Mouse (Mus musculus): ENCODE data around the gene Metap1. TPM values are rescaled to one million over a fixed set of nuclear protein-coding genes. Genes with fewer than 3 reads are reported as not detected.
A peak's percentile ranks its signal among the peaks of the same experiment; 100 is the strongest.

Gene Metap1
- polyA plus RNA-seq, 1 experiment from 2014 or later: 64.6 TPM

DNA sequence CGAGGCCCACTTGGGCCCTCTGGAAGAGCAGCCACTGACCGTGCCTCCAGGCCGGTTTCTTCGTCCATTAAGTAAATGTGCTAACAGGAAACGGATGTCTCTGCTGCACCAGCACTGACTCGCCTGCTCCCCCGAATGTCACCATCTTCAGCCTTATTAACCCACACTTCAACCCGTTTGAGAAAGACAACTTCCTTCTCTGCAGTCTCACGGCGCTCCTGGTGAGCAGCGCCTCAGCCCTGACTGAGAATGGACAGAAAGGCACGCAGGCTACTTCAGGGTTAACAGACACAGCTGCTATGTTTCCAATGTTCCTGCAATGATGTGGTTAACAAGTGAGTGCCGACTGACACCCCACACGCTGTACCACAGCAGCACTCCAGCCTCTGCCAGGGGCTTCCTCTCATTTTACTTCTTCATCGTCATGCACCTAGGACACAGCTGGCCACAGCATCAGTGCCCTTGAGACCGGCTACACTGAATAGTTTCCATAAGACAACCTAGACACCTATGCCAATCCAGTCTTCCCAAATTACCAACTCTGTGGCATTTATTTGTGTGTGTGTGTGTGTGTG is 24.7 kb downstream of the Metap1 start:
- Histone ChIP-seq H3K36me3 (ENCODE audit: control insufficient read depth, insufficient read depth, low read length) (peaks cover 3% of the 10 kb centered on the region; the same call in 1 of the 2 replicates), H3K4me1 (replicated peaks; ENCODE audit: control insufficient read depth, insufficient read depth, low read length) (no peaks in the 10 kb centered on the region), H3K27ac (ENCODE audit: low read depth, low read length) (no peak overlapping the region), H3K27me3 (ENCODE audit: control insufficient read depth, insufficient read depth, low read length) (no peaks in the 10 kb centered on the region), H3K9ac (ENCODE audit: low read depth, low read length) (no peak overlapping the region), H3K9me3 (ENCODE audit: control insufficient read depth, low read length) (no peaks in the 10 kb centered on the region), H3K4me3 (ENCODE audit: low read depth, low read length) (no peak overlapping the region), H3K4me2 (replicated peaks; ENCODE audit: low read depth, low read length) (no peak overlapping the region)
- DNase-seq (ENCODE audit: low spot score) (no peak), ATAC-seq (ENCODE audit: low FRiP score) (no peak)
- 90% methylated on average over 16 of the region's 16 CpGs for WGBS

DNA sequence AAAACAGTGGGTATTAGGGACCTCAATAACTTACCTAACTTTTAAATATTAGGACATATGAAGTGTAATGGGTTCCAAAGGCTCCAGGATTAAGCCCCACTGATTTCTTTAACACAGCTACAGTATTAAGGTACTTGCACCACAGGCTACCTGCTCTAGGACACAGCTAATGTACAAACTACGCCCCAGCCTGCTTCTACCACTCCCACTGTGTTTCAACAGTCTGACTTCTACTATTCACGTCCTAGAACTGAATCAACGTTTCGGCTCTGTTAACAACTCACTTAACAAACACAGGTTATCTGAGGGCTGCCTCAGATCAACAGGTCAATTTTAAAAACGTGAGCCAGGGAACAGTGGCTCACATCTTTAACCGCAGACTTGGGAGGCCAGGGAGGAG is 25.5 kb downstream of the Metap1 start:
- Histone ChIP-seq H3K27me3 (ENCODE audit: control insufficient read depth, insufficient read depth, low read length) (no peaks in the 10 kb centered on the region), H3K4me1 (replicated peaks; ENCODE audit: control insufficient read depth, insufficient read depth, low read length) (no peaks in the 10 kb centered on the region), H3K36me3 (ENCODE audit: control insufficient read depth, insufficient read depth, low read length) (peaks cover 3% of the 10 kb centered on the region; the same call in 1 of the 2 replicates), H3K4me3 (ENCODE audit: low read depth, low read length) (no peak overlapping the region), H3K9me3 (ENCODE audit: control insufficient read depth, low read length) (no peaks in the 10 kb centered on the region), H3K9ac (ENCODE audit: low read depth, low read length) (no peak overlapping the region), H3K4me2 (replicated peaks; ENCODE audit: low read depth, low read length) (no peak overlapping the region), H3K27ac (ENCODE audit: low read depth, low read length) (no peak overlapping the region)
- WGBS: 92% methylated on average over 6 of the region's 6 CpGs
- DNase-seq (ENCODE audit: low spot score) (no peak), ATAC-seq (ENCODE audit: low FRiP score) (no peak)

DNA sequence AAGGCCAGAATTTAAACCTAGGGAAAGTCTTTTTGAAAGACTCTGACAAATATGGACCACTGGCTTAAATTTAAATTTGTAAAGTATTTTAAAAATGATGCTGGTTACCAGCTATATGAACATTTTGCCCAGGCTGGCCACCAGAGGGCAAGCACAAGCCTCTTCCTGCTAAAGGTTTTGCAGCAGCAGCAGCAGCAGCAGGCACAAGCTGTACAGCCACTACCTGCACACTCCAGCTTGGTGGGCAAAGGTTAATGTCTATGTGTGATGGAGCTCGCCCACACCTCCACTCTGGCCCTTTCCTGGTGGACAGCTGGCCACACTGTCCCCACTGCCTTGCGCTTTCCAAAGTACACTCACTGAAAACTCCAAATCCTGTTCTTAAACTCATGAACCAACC is 26.2 kb downstream of the Metap1 start:
- no peak overlapping the region for H3K4me3 ChIP-seq (ENCODE audit: low read depth, low read length)
- no peak overlapping the region for H3K9ac ChIP-seq (ENCODE audit: low read depth, low read length)
- H3K9me3 ChIP-seq (ENCODE audit: control insufficient read depth, low read length): no peaks in the 10 kb centered on the region
- H3K4me2 ChIP-seq (replicated peaks; ENCODE audit: low read depth, low read length): no peak overlapping the region
- no peak overlapping the region for H3K27ac ChIP-seq (ENCODE audit: low read depth, low read length)
- peak; percentile 56 for DNase-seq (ENCODE audit: low spot score)
- peaks cover 3% of the 10 kb centered on the region; the same call in 1 of the 2 replicates for H3K36me3 ChIP-seq (ENCODE audit: control insufficient read depth, insufficient read depth, low read length)
- no peak for ATAC-seq (ENCODE audit: low FRiP score)
- WGBS: 87% methylated on average over 2 of the region's 2 CpGs
- no peaks in the 10 kb centered on the region for H3K27me3 ChIP-seq (ENCODE audit: control insufficient read depth, insufficient read depth, low read length)
- no peaks in the 10 kb centered on the region for H3K4me1 ChIP-seq (replicated peaks; ENCODE audit: control insufficient read depth, insufficient read depth, low read length)

DNA sequence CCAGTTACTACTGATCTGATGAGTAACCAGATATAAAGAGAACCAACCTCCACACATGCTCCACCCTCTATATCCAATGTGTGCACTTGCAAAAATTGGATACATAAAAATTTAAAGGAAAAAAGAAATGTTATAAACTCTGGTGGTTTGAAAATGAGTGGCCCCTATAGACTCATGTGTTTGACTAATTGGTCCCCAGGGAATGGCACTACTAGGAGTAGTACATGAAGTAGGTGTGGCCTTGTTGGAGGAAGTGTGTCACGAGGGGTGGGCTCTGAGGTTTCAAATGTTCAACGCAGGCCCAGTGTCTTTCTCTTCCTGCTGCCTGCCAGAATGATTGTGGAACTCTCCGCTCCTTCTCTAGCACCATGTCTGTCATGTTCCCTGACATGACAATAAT is 27.5 kb downstream of the Metap1 start:
- Histone ChIP-seq H3K4me2 (replicated peaks; ENCODE audit: low read depth, low read length) (no peak overlapping the region), H3K27ac (ENCODE audit: low read depth, low read length) (no peak overlapping the region), H3K27me3 (ENCODE audit: control insufficient read depth, insufficient read depth, low read length) (no peaks in the 10 kb centered on the region), H3K9ac (ENCODE audit: low read depth, low read length) (no peak overlapping the region), H3K9me3 (ENCODE audit: control insufficient read depth, low read length) (no peaks in the 10 kb centered on the region), H3K4me3 (ENCODE audit: low read depth, low read length) (no peak overlapping the region), H3K4me1 (replicated peaks; ENCODE audit: control insufficient read depth, insufficient read depth, low read length) (no peaks in the 10 kb centered on the region), H3K36me3 (ENCODE audit: control insufficient read depth, insufficient read depth, low read length) (peaks cover 5% of the 10 kb centered on the region; the same call in 1 of the 2 replicates)
- no peak for DNase-seq (ENCODE audit: low spot score)
- 97% methylated on average over 3 of the region's 3 CpGs for WGBS
- no peak for ATAC-seq (ENCODE audit: low FRiP score)

DNA sequence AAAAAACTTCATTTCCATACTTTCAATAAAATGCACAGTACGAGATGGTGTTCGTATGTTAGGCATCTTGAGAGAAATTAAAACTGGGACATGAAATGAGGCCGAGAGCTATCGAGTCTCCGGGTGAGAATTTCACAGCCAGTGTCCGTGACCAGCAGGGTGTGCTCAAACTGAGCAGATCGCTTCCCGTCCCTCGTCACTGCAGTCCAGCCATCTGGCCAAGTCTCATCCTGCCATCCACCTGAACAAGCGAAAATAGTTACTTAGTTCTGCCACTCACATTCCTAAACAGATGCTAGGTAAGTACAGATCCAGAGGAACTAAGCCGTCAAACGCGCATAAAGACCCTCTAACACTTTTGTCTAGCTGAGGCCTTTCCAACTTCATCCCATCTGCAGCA is 29.1 kb downstream of the Metap1 start:
- H3K4me1 ChIP-seq (replicated peaks; ENCODE audit: control insufficient read depth, insufficient read depth, low read length): no peaks in the 10 kb centered on the region
- no peaks in the 10 kb centered on the region for H3K27me3 ChIP-seq (ENCODE audit: control insufficient read depth, insufficient read depth, low read length)
- no peak overlapping the region for H3K4me2 ChIP-seq (replicated peaks; ENCODE audit: low read depth, low read length)
- peaks cover 8% of the 10 kb centered on the region; the same call in 1 of the 2 replicates for H3K36me3 ChIP-seq (ENCODE audit: control insufficient read depth, insufficient read depth, low read length)
- DNase-seq (ENCODE audit: low spot score): no peak
- 87% methylated on average over 13 of the region's 13 CpGs for WGBS
- no peaks in the 10 kb centered on the region for H3K9me3 ChIP-seq (ENCODE audit: control insufficient read depth, low read length)
- no peak overlapping the region for H3K4me3 ChIP-seq (ENCODE audit: low read depth, low read length)
- H3K27ac ChIP-seq (ENCODE audit: low read depth, low read length): no peak overlapping the region
- no peak for ATAC-seq (ENCODE audit: low FRiP score)
- no peak overlapping the region for H3K9ac ChIP-seq (ENCODE audit: low read depth, low read length)

DNA sequence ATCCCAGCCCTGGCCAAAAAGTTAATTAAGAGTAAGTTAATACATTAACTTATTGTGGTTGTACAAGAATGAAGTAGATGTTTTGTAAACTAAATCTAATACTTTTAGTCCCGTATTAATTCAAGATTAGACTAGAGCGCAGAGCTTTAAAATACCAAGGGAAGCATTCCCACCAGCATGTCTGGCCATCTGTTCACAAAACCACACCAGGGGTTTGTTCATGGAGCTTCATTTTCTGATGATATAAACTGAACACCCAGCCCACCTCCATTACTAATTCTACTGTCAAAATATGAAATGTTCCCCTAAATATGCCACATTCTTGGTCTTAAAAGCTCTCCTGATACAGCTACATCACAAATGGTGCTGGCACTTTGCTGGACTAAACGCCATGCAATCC is 30.9 kb downstream of the Metap1 start:
- over 99% methylated on average over 3 of the region's 3 CpGs for WGBS
- H3K36me3 ChIP-seq (ENCODE audit: control insufficient read depth, insufficient read depth, low read length): peaks cover 14% of the 10 kb centered on the region; the same call in 1 of the 2 replicates
- H3K9me3 ChIP-seq (ENCODE audit: control insufficient read depth, low read length): no peaks in the 10 kb centered on the region
- no peak overlapping the region for H3K9ac ChIP-seq (ENCODE audit: low read depth, low read length)
- H3K4me3 ChIP-seq (ENCODE audit: low read depth, low read length): no peak overlapping the region
- H3K27ac ChIP-seq (ENCODE audit: low read depth, low read length): no peak overlapping the region
- no peaks in the 10 kb centered on the region for H3K27me3 ChIP-seq (ENCODE audit: control insufficient read depth, insufficient read depth, low read length)
- ATAC-seq (ENCODE audit: low FRiP score) (no peak), DNase-seq (ENCODE audit: low spot score) (no peak)
- H3K4me1 ChIP-seq (replicated peaks; ENCODE audit: control insufficient read depth, insufficient read depth, low read length): no peaks in the 10 kb centered on the region
- H3K4me2 ChIP-seq (replicated peaks; ENCODE audit: low read depth, low read length): no peak overlapping the region

DNA sequence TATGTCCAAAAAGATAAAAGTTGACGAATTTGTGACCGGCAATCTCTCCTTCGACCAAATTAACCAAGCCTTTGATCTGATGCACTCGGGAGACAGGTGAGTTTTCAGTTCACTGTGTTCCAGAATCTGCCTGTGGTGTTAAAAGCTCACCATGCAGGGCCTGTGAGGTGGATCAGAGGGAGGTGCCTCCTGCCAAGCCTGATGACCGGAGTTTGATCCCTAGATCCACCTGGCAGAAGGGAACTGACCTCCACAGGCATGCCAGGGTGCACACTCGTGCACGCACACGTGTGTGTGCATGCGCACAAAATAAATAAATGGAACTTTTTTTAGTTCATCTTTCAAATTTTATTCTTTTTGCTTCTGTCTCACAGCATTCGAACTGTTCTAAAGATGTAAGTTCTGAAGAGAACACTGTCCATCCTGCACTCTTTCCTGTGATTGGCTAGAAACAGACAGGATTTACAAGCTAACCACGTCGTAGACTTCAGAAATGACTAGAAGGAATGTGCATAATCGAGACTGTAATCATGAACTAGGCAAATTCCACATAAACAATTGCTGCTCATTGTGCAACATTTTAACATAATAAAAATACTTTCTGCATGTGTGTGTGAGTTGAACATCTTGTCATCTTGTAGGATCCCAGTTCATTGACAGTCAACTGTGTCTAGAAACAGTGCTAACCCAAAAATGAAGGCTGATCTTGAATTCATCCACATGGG is 34.4 kb downstream of the Metap1 start:
- H3K4me2 ChIP-seq (replicated peaks; ENCODE audit: low read depth, low read length): no peak overlapping the region
- no peaks in the 10 kb centered on the region for H3K27me3 ChIP-seq (ENCODE audit: control insufficient read depth, insufficient read depth, low read length)
- peaks cover 14% of the 10 kb centered on the region; the same call in 1 of the 2 replicates for H3K36me3 ChIP-seq (ENCODE audit: control insufficient read depth, insufficient read depth, low read length)
- no peak overlapping the region for H3K4me3 ChIP-seq (ENCODE audit: low read depth, low read length)
- DNase-seq (ENCODE audit: low spot score): no peak
- no peaks in the 10 kb centered on the region for H3K9me3 ChIP-seq (ENCODE audit: control insufficient read depth, low read length)
- no peak overlapping the region for H3K9ac ChIP-seq (ENCODE audit: low read depth, low read length)
- no peak for ATAC-seq (ENCODE audit: low FRiP score)
- no peaks in the 10 kb centered on the region for H3K4me1 ChIP-seq (replicated peaks; ENCODE audit: control insufficient read depth, insufficient read depth, low read length)
- H3K27ac ChIP-seq (ENCODE audit: low read depth, low read length): no peak overlapping the region
- WGBS: 94% methylated on average over 13 of the region's 13 CpGs

DNA sequence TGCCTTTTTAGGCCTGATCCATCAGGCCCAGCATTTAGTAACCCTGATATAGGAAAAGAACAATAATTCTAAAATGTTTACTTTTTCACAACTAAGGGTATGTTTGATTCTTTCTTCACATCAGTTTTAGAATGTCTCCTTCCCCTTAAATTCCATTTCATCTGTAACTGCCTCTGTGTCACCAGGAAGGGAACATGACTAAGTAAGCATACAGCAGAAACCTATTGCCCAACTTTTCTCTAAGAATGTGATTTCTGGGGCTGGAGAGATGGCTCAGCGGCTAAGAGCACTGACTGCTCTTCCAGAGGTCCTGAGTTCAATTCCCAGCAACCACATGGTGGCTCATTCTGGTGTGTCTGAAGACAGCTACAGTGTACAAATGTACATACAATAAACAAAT is 35.1 kb downstream of the Metap1 start:
- H3K4me1 ChIP-seq (replicated peaks; ENCODE audit: control insufficient read depth, insufficient read depth, low read length): no peaks in the 10 kb centered on the region
- H3K27ac ChIP-seq (ENCODE audit: low read depth, low read length): no peak overlapping the region
- no peak overlapping the region for H3K9ac ChIP-seq (ENCODE audit: low read depth, low read length)
- ATAC-seq (ENCODE audit: low FRiP score): no peak
- H3K27me3 ChIP-seq (ENCODE audit: control insufficient read depth, insufficient read depth, low read length): no peaks in the 10 kb centered on the region
- peaks cover 14% of the 10 kb centered on the region; the same call in 1 of the 2 replicates for H3K36me3 ChIP-seq (ENCODE audit: control insufficient read depth, insufficient read depth, low read length)
- no peak overlapping the region for H3K4me3 ChIP-seq (ENCODE audit: low read depth, low read length)
- no peaks in the 10 kb centered on the region for H3K9me3 ChIP-seq (ENCODE audit: control insufficient read depth, low read length)
- no peak overlapping the region for H3K4me2 ChIP-seq (replicated peaks; ENCODE audit: low read depth, low read length)
- 100% methylated on average over 1 of the region's 1 CpGs for WGBS
- no peak for DNase-seq (ENCODE audit: low spot score)

DNA sequence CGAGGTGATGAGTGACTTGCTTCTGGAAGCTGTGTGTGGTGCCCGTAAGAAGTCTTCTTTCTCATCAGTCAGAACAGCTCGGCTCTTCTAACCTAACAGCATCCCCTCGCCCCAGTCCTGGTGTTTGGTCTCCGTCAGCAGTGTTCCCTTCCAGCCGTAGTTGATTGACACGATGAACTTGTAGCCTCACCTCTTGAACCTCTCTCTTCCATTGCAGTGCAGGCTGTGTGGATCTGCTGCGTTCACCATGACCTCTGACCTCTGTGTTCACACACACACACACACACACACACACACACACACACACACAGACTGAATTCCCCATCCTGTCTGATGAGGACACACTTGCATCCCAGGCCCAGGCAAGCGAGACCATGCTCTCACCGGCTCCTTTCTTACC is 37.1 kb downstream of the Metap1 start:
- H3K4me2 ChIP-seq (replicated peaks; ENCODE audit: low read depth, low read length): no peak overlapping the region
- ATAC-seq (ENCODE audit: low FRiP score) (no peak), DNase-seq (ENCODE audit: low spot score) (no peak)
- 83% methylated on average over 10 of the region's 10 CpGs for WGBS
- no peak overlapping the region for H3K4me3 ChIP-seq (ENCODE audit: low read depth, low read length)
- H3K4me1 ChIP-seq (replicated peaks; ENCODE audit: control insufficient read depth, insufficient read depth, low read length): no peaks in the 10 kb centered on the region
- no peaks in the 10 kb centered on the region for H3K9me3 ChIP-seq (ENCODE audit: control insufficient read depth, low read length)
- H3K27ac ChIP-seq (ENCODE audit: low read depth, low read length): no peak overlapping the region
- H3K36me3 ChIP-seq (ENCODE audit: control insufficient read depth, insufficient read depth, low read length): peaks cover 15% of the 10 kb centered on the region; the same call in 1 of the 2 replicates
- H3K9ac ChIP-seq (ENCODE audit: low read depth, low read length): no peak overlapping the region
- no peaks in the 10 kb centered on the region for H3K27me3 ChIP-seq (ENCODE audit: control insufficient read depth, insufficient read depth, low read length)
